Mouse (Mus musculus) ES-Bruce4 (cell line): ENCODE data around the gene Rasal2.

Source experiments
- CTCF ChIP-seq: IDR thresholded peaks from one replicate; pipeline ENCODE4 v1.8.1; 2011; ENCODE audit warnings: low read depth, low read length
- EP300 ChIP-seq: IDR thresholded peaks from 2 replicates; pipeline ENCODE4 v1.6.1; 2011; ENCODE audit warnings: low read depth, low read length; ENCODE audit not compliant: insufficient read depth
- POLR2A ChIP-seq: IDR thresholded peaks from one replicate; pipeline ENCODE4 v1.8.1; 2011; ENCODE audit warnings: low read length; ENCODE audit not compliant: insufficient read depth

DNA sequence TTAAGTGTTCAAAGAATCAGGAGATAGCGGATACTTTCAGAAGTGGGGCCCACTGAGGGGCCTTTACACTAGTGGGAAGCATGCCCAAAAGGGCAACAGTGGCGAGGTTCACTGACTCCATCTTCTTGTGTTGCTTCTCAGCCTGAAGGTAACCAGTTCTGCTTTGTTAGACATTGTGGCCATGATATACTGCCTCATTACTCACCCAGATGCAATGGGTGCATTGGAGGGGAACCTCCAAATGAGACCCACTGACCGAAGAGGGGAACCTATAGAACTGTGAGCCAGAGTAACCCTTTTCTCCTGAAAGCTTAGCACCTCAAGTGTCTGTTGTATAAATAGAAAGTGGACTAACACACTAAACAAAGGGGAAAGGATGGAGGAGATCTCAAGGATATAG is 116.5 kb downstream of the Rasal2 start:
- TF ChIP-seq CTCF (no peak), POLR2A (no peak), EP300 (no peak)
